Mouse (Mus musculus): ENCODE results near the gene Ptpn11. TPM values are rescaled to one million over a fixed set of nuclear protein-coding genes. Genes with fewer than 3 reads are reported as not detected.

The Ptpn11 gene
- polyA plus RNA-seq, 1 experiment from 2014 or later, result 25.6 TPM

DNA sequence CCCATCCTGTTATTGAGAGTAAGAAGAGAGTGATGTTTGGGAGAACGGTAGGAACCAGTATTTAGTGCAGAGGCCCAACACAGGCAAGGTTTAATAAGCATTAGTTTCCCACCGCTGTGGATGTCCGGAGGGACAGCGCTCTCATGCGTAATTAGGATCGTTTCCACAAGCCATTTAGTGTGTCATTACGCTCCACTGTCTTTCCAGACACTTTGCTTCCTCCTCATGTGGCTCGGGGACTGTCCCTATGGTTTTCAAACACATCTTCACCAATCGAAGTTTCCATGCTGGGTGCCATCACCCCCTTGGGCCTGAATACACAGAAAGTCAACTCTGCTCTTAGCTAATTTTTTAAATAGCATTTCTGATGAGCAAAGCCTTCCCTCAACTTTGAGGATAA lies 7.9 kb downstream of the Ptpn11 start:
- Histone ChIP-seq H3K27ac (ENCODE audit: low read depth) (no peak overlapping the region), H3K36me3 (ENCODE audit: insufficient read depth) (no peaks in the 10 kb centered on the region), H3K4me2 (no peak overlapping the region), H3K9ac (no peak overlapping the region), H3K27me3 (ENCODE audit: insufficient read depth, low read length) (no peaks in the 10 kb centered on the region), H3K4me1 (ENCODE audit: insufficient read depth) (peaks cover 4% of the 10 kb centered on the region; the same call in 1 of the 2 replicates), H3K4me3 (ENCODE audit: low read depth, low read length) (no peak overlapping the region), H3K9me3 (ENCODE audit: low read depth, low read length) (no peaks in the 10 kb centered on the region)
- 89% methylated on average over 9 of the region's 9 CpGs for WGBS
- TF ChIP-seq CTCF (IDR thresholded peaks at IDR 0.05; ENCODE audit: low read depth), result no peak
- DNase-seq, result no peak
- ATAC-seq (ENCODE audit: insufficient read depth), result no peak

DNA sequence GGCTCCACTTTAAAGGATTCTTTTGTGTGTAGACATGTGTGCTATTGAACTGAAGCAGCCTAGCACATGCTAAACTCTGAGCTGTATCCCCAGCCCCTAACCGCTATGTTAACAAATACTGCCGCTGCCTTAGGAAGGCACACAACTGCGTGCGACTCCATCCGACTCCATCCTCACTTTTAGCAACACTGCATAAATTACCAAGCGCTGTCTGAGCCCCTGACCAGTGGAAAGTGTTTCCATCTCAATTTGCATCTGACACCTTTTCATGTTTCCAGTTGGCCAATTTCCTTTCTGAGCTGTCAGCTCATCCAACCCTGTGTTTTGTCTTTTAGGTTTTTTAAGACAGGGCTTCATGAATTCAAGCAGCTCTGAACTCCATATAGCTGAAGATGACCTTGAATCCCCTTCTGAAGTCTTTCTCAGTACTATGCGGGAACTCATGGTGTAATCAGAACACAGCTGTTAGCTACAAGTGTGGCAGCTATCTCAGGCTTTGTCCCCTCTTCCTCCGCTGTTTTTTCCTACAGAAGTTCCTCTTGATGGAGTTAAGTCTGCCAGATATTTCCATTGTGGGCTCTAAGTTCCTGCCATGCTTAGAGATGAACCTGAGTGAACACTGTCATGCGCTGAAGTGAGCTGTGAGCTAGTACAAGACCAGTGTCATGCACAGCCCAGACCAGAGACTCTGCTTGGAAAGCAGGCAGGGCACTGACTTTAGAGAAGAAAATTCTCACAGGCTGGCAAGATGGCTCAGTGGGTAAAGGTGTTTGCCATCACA lies 11.9 kb downstream of the Ptpn11 start:
- WGBS, result 65% methylated on average over 9 of the region's 9 CpGs
- Histone ChIP-seq H3K9ac (no peak overlapping the region), H3K27ac (ENCODE audit: low read depth) (no peak overlapping the region), H3K9me3 (ENCODE audit: low read depth, low read length) (no peaks in the 10 kb centered on the region), H3K4me3 (ENCODE audit: low read depth, low read length) (no peak overlapping the region), H3K36me3 (ENCODE audit: insufficient read depth) (no peaks in the 10 kb centered on the region), H3K4me1 (ENCODE audit: insufficient read depth) (no peaks in the 10 kb centered on the region), H3K4me2 (no peak overlapping the region), H3K27me3 (ENCODE audit: insufficient read depth, low read length) (no peaks in the 10 kb centered on the region)
- ATAC-seq (ENCODE audit: insufficient read depth) (no peak), DNase-seq (no peak)
- TF ChIP-seq CTCF (IDR thresholded peaks at IDR 0.05; ENCODE audit: low read depth), result no peak

DNA sequence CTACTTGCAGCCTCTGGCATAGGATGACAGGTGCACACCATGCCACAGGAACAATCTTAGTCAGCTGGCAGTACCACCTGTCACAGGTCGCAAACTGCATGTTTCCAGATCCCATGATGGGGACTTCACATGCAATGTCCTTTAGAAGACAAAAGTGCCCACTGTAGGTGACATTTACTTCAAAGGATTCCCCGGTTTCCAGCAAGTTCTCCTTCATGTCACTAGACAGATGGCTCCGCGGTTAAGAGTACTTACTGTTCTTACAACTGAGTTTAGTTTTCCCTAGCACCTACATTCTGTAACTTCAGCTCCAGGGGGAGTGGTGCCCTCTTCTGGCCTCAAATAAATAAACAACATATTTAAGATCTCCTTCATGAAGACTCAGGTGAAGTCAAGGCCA lies 18.4 kb downstream of the Ptpn11 start:
- Histone ChIP-seq H3K36me3 (ENCODE audit: insufficient read depth) (peaks cover 24% of the 10 kb centered on the region), H3K9ac (no peak overlapping the region), H3K4me3 (ENCODE audit: low read depth, low read length) (no peak overlapping the region), H3K27me3 (ENCODE audit: insufficient read depth, low read length) (no peaks in the 10 kb centered on the region), H3K27ac (ENCODE audit: low read depth) (no peak overlapping the region), H3K4me1 (ENCODE audit: insufficient read depth) (no peaks in the 10 kb centered on the region), H3K9me3 (ENCODE audit: low read depth, low read length) (no peaks in the 10 kb centered on the region), H3K4me2 (no peak overlapping the region)
- ATAC-seq (ENCODE audit: insufficient read depth) (no peak), DNase-seq (peak; percentile 6)
- WGBS, result 80% methylated on average over 4 of the region's 4 CpGs
- TF ChIP-seq CTCF (IDR thresholded peaks at IDR 0.05; ENCODE audit: low read depth), result 0 out of 2 replicates have a peak, but pooled peaks have one; percentile 10

DNA sequence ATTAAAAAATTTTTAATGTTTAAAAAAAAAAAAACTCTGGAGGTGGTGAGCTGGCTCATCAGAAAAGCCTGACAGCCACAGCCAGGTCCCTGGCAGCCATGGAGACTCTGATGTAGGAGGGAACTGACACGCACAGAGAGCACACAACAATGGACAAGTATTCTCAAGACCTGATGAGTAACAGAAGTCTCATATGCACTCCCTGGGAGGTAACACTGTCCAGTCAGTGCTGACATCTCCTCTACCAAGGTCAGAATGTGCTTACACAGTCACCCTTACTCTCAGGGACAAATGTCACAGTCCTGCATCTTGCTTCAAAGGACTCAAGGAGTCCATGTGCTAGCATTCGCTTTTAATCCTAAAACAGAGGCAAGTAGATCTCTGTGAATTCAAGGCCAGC lies 21.6 kb downstream of the Ptpn11 start:
- no peak for DNase-seq
- H3K9ac ChIP-seq, result no peak overlapping the region
- no peak for TF ChIP-seq CTCF (IDR thresholded peaks at IDR 0.05; ENCODE audit: low read depth)
- H3K9me3 ChIP-seq (ENCODE audit: low read depth, low read length), result no peaks in the 10 kb centered on the region
- H3K4me1 ChIP-seq (ENCODE audit: insufficient read depth), result no peaks in the 10 kb centered on the region
- no peak overlapping the region for H3K4me3 ChIP-seq (ENCODE audit: low read depth, low read length)
- no peak overlapping the region for H3K27ac ChIP-seq (ENCODE audit: low read depth)
- WGBS, result 93% methylated on average over 2 of the region's 2 CpGs
- H3K36me3 ChIP-seq (ENCODE audit: insufficient read depth), result peaks cover 50% of the 10 kb centered on the region
- ATAC-seq (ENCODE audit: insufficient read depth), result no peak
- no peaks in the 10 kb centered on the region for H3K27me3 ChIP-seq (ENCODE audit: insufficient read depth, low read length)
- no peak overlapping the region for H3K4me2 ChIP-seq

DNA sequence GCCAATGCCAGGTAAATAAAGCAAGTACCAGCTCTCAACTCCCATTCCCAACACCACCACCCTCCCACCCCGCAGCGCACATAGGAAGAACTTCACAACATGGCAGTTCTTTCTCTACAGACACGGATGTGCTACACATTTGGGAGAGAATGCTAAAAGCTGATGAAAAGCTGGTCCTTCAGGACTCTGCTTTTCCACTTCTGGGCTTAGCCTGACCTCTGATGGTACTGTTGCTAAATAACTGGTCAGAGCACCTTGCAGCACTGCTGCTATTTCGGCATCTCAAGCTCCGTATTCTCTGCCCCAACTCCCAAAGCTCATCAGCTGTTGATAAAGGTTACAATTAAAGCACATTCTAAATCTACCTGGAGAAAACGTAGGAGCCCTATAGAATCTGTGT lies 24.3 kb downstream of the Ptpn11 start:
- peaks cover 75% of the 10 kb centered on the region for H3K36me3 ChIP-seq (ENCODE audit: insufficient read depth)
- H3K27ac ChIP-seq (ENCODE audit: low read depth), result no peak overlapping the region
- H3K4me1 ChIP-seq (ENCODE audit: insufficient read depth), result no peaks in the 10 kb centered on the region
- DNase-seq, result no peak
- H3K27me3 ChIP-seq (ENCODE audit: insufficient read depth, low read length), result no peaks in the 10 kb centered on the region
- no peak overlapping the region for H3K9ac ChIP-seq
- H3K4me3 ChIP-seq (ENCODE audit: low read depth, low read length), result no peak overlapping the region
- no peak overlapping the region for H3K4me2 ChIP-seq
- WGBS, result 95% methylated on average over 6 of the region's 6 CpGs
- no peak for ATAC-seq (ENCODE audit: insufficient read depth)
- TF ChIP-seq CTCF (IDR thresholded peaks at IDR 0.05; ENCODE audit: low read depth), result no peak
- H3K9me3 ChIP-seq (ENCODE audit: low read depth, low read length), result no peaks in the 10 kb centered on the region

DNA sequence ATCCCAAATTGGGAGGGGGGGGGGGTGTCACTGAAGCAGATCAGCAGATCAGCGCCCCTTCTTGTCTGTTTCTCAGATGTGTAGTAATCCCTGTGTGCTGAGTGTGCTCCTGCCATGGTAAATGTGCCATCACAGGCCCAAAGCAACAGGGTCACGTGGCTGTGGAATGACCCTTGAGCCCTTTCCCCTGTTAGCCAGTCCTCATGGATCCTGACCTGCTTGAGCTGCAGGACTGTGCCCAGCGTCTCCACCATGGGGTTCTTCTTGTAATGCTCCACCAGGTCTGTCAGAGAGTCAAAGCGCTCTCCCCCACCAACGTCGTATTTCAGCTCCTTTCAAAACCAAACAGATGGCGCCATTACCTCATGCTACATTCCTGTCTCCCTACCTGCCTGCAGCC lies 28.3 kb downstream of the Ptpn11 start:
- H3K36me3 ChIP-seq (ENCODE audit: insufficient read depth), result peaks cover 76% of the 10 kb centered on the region
- no peak for TF ChIP-seq CTCF (IDR thresholded peaks at IDR 0.05; ENCODE audit: low read depth)
- no peaks in the 10 kb centered on the region for H3K9me3 ChIP-seq (ENCODE audit: low read depth, low read length)
- H3K4me2 ChIP-seq, result no peak overlapping the region
- H3K27ac ChIP-seq (ENCODE audit: low read depth), result no peak overlapping the region
- no peak overlapping the region for H3K4me3 ChIP-seq (ENCODE audit: low read depth, low read length)
- DNase-seq (no peak), ATAC-seq (ENCODE audit: insufficient read depth) (no peak)
- no peaks in the 10 kb centered on the region for H3K27me3 ChIP-seq (ENCODE audit: insufficient read depth, low read length)
- H3K4me1 ChIP-seq (ENCODE audit: insufficient read depth), result no peaks in the 10 kb centered on the region
- WGBS, result 84% methylated on average over 7 of the region's 7 CpGs
- H3K9ac ChIP-seq, result no peak overlapping the region

DNA sequence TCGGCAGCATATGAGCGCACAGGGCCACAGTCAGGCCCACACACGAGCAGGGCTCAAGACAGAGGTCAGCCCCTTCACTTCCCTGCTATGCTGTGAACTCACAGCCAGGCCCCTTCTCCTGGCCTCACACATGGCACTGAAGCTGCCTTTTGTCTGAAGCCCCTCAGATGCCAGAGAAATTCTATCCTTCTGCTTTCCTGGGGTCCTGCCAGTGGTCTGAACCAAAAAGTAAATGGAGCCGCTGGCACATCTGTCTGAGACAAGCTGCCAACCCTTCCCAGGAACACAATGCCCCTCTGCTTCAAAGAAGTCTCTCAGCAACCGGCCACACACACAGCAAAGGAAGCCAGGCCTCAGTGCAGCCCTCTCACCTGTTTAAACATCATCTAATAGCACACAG lies 28.9 kb downstream of the Ptpn11 start:
- Histone ChIP-seq H3K27me3 (ENCODE audit: insufficient read depth, low read length) (no peaks in the 10 kb centered on the region), H3K27ac (ENCODE audit: low read depth) (no peak overlapping the region), H3K4me2 (no peak overlapping the region), H3K4me3 (ENCODE audit: low read depth, low read length) (no peak overlapping the region), H3K4me1 (ENCODE audit: insufficient read depth) (no peaks in the 10 kb centered on the region), H3K9me3 (ENCODE audit: low read depth, low read length) (no peaks in the 10 kb centered on the region), H3K9ac (no peak overlapping the region), H3K36me3 (ENCODE audit: insufficient read depth) (peaks cover 76% of the 10 kb centered on the region)
- TF ChIP-seq CTCF (IDR thresholded peaks at IDR 0.05; ENCODE audit: low read depth), result no peak
- 88% methylated on average over 5 of the region's 5 CpGs for WGBS
- ATAC-seq (ENCODE audit: insufficient read depth) (no peak), DNase-seq (no peak)
